Mouse (Mus musculus): ENCODE measurements around the gene Tcp10c. TPM values are rescaled to one million over a fixed set of nuclear protein-coding genes. Genes with fewer than 3 reads are reported as not detected.
"Not testable (repeated sequence)": the region's sequence is repeated elsewhere in the genome, so short reads cannot be mapped to it uniquely, and the experiment has no call there.

Tcp10c gene
- polyA plus RNA-seq, 2 experiments = not detected

- 86% methylated on average over 9 of the region's 9 CpGs for WGBS
These were observed 9.8 kb downstream of the Tcp10c start for GRCm38 (mm10) chr17:13364196-13364595.

GRCm38 (mm10) chr17:13367181-13367580, 12.8 kb downstream of the Tcp10c start:
- 94% methylated on average over 9 of the region's 9 CpGs for WGBS
- H3K4me2 ChIP-seq (replicated peaks; ENCODE audit: low read depth, low read length, severe bottlenecking); H3K9ac ChIP-seq (ENCODE audit: low read depth, low read length, severe bottlenecking); H3K4me1 ChIP-seq (ENCODE audit: control insufficient read depth, insufficient read depth, low read length); DNase-seq (ENCODE audit: low spot score); H3K27me3 ChIP-seq (ENCODE audit: control insufficient read depth, insufficient read depth, low read length); H3K9me3 ChIP-seq (ENCODE audit: control insufficient read depth, low read length); H3K4me3 ChIP-seq (replicated peaks; ENCODE audit: low read length); H3K27ac ChIP-seq (replicated peaks; ENCODE audit: low read depth, low read length); ATAC-seq (ENCODE audit: low FRiP score, low read depth); H3K36me3 ChIP-seq (ENCODE audit: control insufficient read depth, insufficient read depth, low read length): not testable (repeated sequence)

More at GRCm38 (mm10) chr17:13364196-13364595, 9.8 kb downstream of the Tcp10c start:
- not testable (repeated sequence) for H3K9me3 ChIP-seq (ENCODE audit: control insufficient read depth, low read length); H3K9ac ChIP-seq (ENCODE audit: low read depth, low read length, severe bottlenecking); H3K36me3 ChIP-seq (ENCODE audit: control insufficient read depth, insufficient read depth, low read length); DNase-seq (ENCODE audit: low spot score); H3K4me2 ChIP-seq (replicated peaks; ENCODE audit: low read depth, low read length, severe bottlenecking); H3K4me1 ChIP-seq (ENCODE audit: control insufficient read depth, insufficient read depth, low read length); H3K27me3 ChIP-seq (ENCODE audit: control insufficient read depth, insufficient read depth, low read length); H3K27ac ChIP-seq (replicated peaks; ENCODE audit: low read depth, low read length); H3K4me3 ChIP-seq (replicated peaks; ENCODE audit: low read length); ATAC-seq (ENCODE audit: low FRiP score, low read depth)

- not testable (repeated sequence) for ATAC-seq (ENCODE audit: low FRiP score, low read depth); H3K9me3 ChIP-seq (ENCODE audit: control insufficient read depth, low read length); H3K27me3 ChIP-seq (ENCODE audit: control insufficient read depth, insufficient read depth, low read length); H3K27ac ChIP-seq (replicated peaks; ENCODE audit: low read depth, low read length); H3K4me3 ChIP-seq (replicated peaks; ENCODE audit: low read length); H3K4me2 ChIP-seq (replicated peaks; ENCODE audit: low read depth, low read length, severe bottlenecking); H3K9ac ChIP-seq (ENCODE audit: low read depth, low read length, severe bottlenecking); H3K36me3 ChIP-seq (ENCODE audit: control insufficient read depth, insufficient read depth, low read length); H3K4me1 ChIP-seq (ENCODE audit: control insufficient read depth, insufficient read depth, low read length); DNase-seq (ENCODE audit: low spot score)
- WGBS = 90% methylated on average over 7 of the region's 7 CpGs
These were observed 14.3 kb downstream of the Tcp10c start for GRCm38 (mm10) chr17:13368658-13369057.

GRCm38 (mm10) chr17:13370746-13371145, 16.4 kb downstream of the Tcp10c start:
- not testable (repeated sequence) for H3K4me2 ChIP-seq (replicated peaks; ENCODE audit: low read depth, low read length, severe bottlenecking)

GRCm38 (mm10) chr17:13378341-13378740, 24.0 kb downstream of the Tcp10c start:
- not testable (repeated sequence) for H3K27me3 ChIP-seq (ENCODE audit: control insufficient read depth, insufficient read depth, low read length); H3K9ac ChIP-seq (ENCODE audit: low read depth, low read length, severe bottlenecking); DNase-seq (ENCODE audit: low spot score); H3K4me2 ChIP-seq (replicated peaks; ENCODE audit: low read depth, low read length, severe bottlenecking); H3K27ac ChIP-seq (replicated peaks; ENCODE audit: low read depth, low read length); ATAC-seq (ENCODE audit: low FRiP score, low read depth); H3K9me3 ChIP-seq (ENCODE audit: control insufficient read depth, low read length); H3K36me3 ChIP-seq (ENCODE audit: control insufficient read depth, insufficient read depth, low read length); H3K4me1 ChIP-seq (ENCODE audit: control insufficient read depth, insufficient read depth, low read length); H3K4me3 ChIP-seq (replicated peaks; ENCODE audit: low read length)
- WGBS = 85% methylated on average over 3 of the region's 3 CpGs

More at GRCm38 (mm10) chr17:13370746-13371145, 16.4 kb downstream of the Tcp10c start:
- H3K27me3 ChIP-seq (ENCODE audit: control insufficient read depth, insufficient read depth, low read length); H3K9ac ChIP-seq (ENCODE audit: low read depth, low read length, severe bottlenecking); H3K27ac ChIP-seq (replicated peaks; ENCODE audit: low read depth, low read length); DNase-seq (ENCODE audit: low spot score); ATAC-seq (ENCODE audit: low FRiP score, low read depth); H3K4me1 ChIP-seq (ENCODE audit: control insufficient read depth, insufficient read depth, low read length); H3K36me3 ChIP-seq (ENCODE audit: control insufficient read depth, insufficient read depth, low read length); H3K4me3 ChIP-seq (replicated peaks; ENCODE audit: low read length); H3K9me3 ChIP-seq (ENCODE audit: control insufficient read depth, low read length): not testable (repeated sequence)
- 69% methylated on average over 4 of the region's 6 CpGs for WGBS

DNA sequence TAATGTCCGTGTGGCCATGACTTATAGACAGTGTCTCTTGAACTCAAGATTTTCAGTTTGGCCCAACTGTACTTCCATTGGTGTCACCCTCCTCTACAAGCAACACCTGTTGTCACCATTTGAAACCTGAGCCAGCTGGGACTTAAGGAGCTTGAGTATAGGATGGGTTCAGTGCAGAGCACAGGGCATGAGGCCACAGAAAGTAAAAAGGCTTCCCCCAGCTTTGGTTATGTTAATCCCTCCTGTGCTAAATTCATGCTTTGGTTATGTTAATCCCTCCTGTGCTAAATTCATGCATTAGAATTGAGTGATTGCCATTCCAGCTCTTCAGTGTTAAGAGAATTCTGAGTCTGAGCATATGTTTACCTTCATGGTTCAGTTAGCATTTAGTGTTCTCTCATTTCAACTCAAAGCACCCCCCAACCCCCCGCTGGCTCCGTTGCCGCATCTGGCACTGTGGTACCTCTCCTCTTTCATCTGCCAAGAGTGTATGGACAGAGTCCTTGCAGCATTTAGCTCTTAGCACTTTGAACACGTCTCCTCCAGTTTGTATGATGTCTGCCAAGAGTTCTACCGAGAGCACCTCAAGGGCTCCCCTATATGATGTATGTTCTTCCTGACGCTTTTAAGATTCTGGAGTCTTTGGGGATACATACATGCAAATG, 25.7 kb downstream of the Tcp10c start:
- H3K36me3 ChIP-seq (ENCODE audit: control insufficient read depth, insufficient read depth, low read length); H3K4me3 ChIP-seq (replicated peaks; ENCODE audit: low read length); H3K9ac ChIP-seq (ENCODE audit: low read depth, low read length, severe bottlenecking); H3K27me3 ChIP-seq (ENCODE audit: control insufficient read depth, insufficient read depth, low read length); DNase-seq (ENCODE audit: low spot score); H3K27ac ChIP-seq (replicated peaks; ENCODE audit: low read depth, low read length); H3K4me2 ChIP-seq (replicated peaks; ENCODE audit: low read depth, low read length, severe bottlenecking); H3K9me3 ChIP-seq (ENCODE audit: control insufficient read depth, low read length); H3K4me1 ChIP-seq (ENCODE audit: control insufficient read depth, insufficient read depth, low read length); ATAC-seq (ENCODE audit: low FRiP score, low read depth): not testable (repeated sequence)
- 80% methylated on average over 4 of the region's 7 CpGs for WGBS

GRCm38 (mm10) chr17:13381286-13381685, 26.9 kb downstream of the Tcp10c start:
- DNase-seq (ENCODE audit: low spot score); H3K9me3 ChIP-seq (ENCODE audit: control insufficient read depth, low read length); H3K4me1 ChIP-seq (ENCODE audit: control insufficient read depth, insufficient read depth, low read length); H3K9ac ChIP-seq (ENCODE audit: low read depth, low read length, severe bottlenecking); H3K4me2 ChIP-seq (replicated peaks; ENCODE audit: low read depth, low read length, severe bottlenecking); H3K27ac ChIP-seq (replicated peaks; ENCODE audit: low read depth, low read length); ATAC-seq (ENCODE audit: low FRiP score, low read depth); H3K27me3 ChIP-seq (ENCODE audit: control insufficient read depth, insufficient read depth, low read length); H3K4me3 ChIP-seq (replicated peaks; ENCODE audit: low read length); H3K36me3 ChIP-seq (ENCODE audit: control insufficient read depth, insufficient read depth, low read length): not testable (repeated sequence)
- 90% methylated on average over 2 of the region's 2 CpGs for WGBS

DNA sequence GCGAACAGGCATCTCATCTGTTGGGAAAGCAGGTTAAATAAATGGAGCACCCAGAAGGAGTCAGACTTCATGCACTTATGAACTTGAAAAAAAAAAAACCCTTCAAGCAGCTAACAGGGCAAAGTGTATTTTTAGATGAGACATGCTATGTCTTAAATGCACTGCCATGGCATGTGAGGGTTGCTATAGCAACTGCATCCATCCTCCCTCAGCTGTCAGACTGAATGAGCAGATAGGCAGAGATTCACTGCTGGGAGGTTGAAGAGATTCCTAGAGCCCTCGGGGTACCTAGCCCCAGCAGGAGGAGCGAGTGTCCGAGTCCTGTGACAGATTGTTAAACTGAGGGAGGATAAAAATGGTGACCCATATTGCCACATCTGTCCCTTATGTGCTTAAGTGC, 36.6 kb downstream of the Tcp10c start:
- not testable (repeated sequence) for H3K4me2 ChIP-seq (replicated peaks; ENCODE audit: low read depth, low read length, severe bottlenecking); ATAC-seq (ENCODE audit: low FRiP score, low read depth); H3K9me3 ChIP-seq (ENCODE audit: control insufficient read depth, low read length); H3K9ac ChIP-seq (ENCODE audit: low read depth, low read length, severe bottlenecking); H3K4me1 ChIP-seq (ENCODE audit: control insufficient read depth, insufficient read depth, low read length); H3K36me3 ChIP-seq (ENCODE audit: control insufficient read depth, insufficient read depth, low read length); H3K27me3 ChIP-seq (ENCODE audit: control insufficient read depth, insufficient read depth, low read length); H3K4me3 ChIP-seq (replicated peaks; ENCODE audit: low read length); H3K27ac ChIP-seq (replicated peaks; ENCODE audit: low read depth, low read length); DNase-seq (ENCODE audit: low spot score)
- no CpG with 5 or more reads among the region's 4 CpGs for WGBS

Data from limb, embryonic 14.5 days (tissue).